Mouse (Mus musculus) myocyte (in vitro differentiated cells): ENCODE data around the gene Gpc5.

Source experiments
- CEBPB ChIP-seq: IDR thresholded peaks from 2 replicates; pipeline ENCODE4 v1.6.1; 2011; ENCODE audit warnings: mild to moderate bottlenecking, moderate library complexity; ENCODE audit not compliant: poor library complexity, insufficient read depth, severe bottlenecking
- E2F4 ChIP-seq: IDR thresholded peaks from one replicate; pipeline ENCODE4 v1.6.1; 2011; ENCODE audit warnings: mild to moderate bottlenecking, control low read depth, moderate library complexity; ENCODE audit not compliant: insufficient read depth
- MAX ChIP-seq: IDR thresholded peaks from one replicate; pipeline ENCODE4 v1.6.1; 2011; ENCODE audit warnings: low read depth, mild to moderate bottlenecking, control low read depth
- MYOD1 ChIP-seq, 3 experiments: IDR thresholded peaks; one replicate each; pipeline ENCODE4 v1.6.1; 2011; ENCODE audit warnings: control low read depth in 2 of 3, low read depth in 2 of 3, mild to moderate bottlenecking in 2 of 3, moderate library complexity in 1 of 3; ENCODE audit not compliant: insufficient read length in 2 of 3, control insufficient read depth in 1 of 3
- MYOG ChIP-seq, 3 experiments: IDR thresholded peaks; one replicate each; pipeline ENCODE4 v1.6.1; 2011; ENCODE audit warnings: control low read depth in 2 of 3, low read depth in 2 of 3, mild to moderate bottlenecking in 2 of 3; ENCODE audit not compliant: insufficient read length in 2 of 3, control insufficient read depth in 1 of 3, insufficient read depth in 1 of 3
- POLR2A ChIP-seq: IDR thresholded peaks from one replicate; pipeline ENCODE4 v1.6.1; 2011; ENCODE audit warnings: low read depth, mild to moderate bottlenecking, control low read depth, moderate library complexity; ENCODE audit not compliant: insufficient read length
- POLR2AphosphoS2 ChIP-seq: IDR thresholded peaks from one replicate; pipeline ENCODE4 v1.6.1; 2011; ENCODE audit warnings: low read depth, control low read depth; ENCODE audit not compliant: insufficient read length
- REST ChIP-seq: IDR thresholded peaks from one replicate; pipeline ENCODE4 v1.6.1; 2011; ENCODE audit warnings: mild to moderate bottlenecking, control low read depth, moderate library complexity; ENCODE audit not compliant: insufficient read depth, insufficient read length
- SRF ChIP-seq: IDR thresholded peaks from one replicate; pipeline ENCODE4 v1.6.1; 2011; ENCODE audit warnings: low read depth; ENCODE audit not compliant: control insufficient read depth, insufficient read length
- TCF12 ChIP-seq: IDR thresholded peaks from one replicate; pipeline ENCODE4 v1.6.1; 2011; ENCODE audit warnings: mild to moderate bottlenecking, control low read depth; ENCODE audit not compliant: poor library complexity, insufficient read depth, severe bottlenecking
- TCF3 ChIP-seq: IDR thresholded peaks from one replicate; pipeline ENCODE4 v1.6.1; 2011; ENCODE audit warnings: low read depth, control low read depth; ENCODE audit not compliant: insufficient read length
- USF1 ChIP-seq: IDR thresholded peaks from one replicate; pipeline ENCODE4 v1.6.1; 2011; ENCODE audit warnings: low read depth, mild to moderate bottlenecking, control low read depth, moderate library complexity

- no peak for TF ChIP-seq MAX
- TF ChIP-seq POLR2AphosphoS2: no peak
- TF ChIP-seq E2F4: no peak
- TF ChIP-seq POLR2A: no peak
- TF ChIP-seq TCF12: no peak
- TF ChIP-seq CEBPB: no peak
- TF ChIP-seq MYOG (IDR thresholded peaks at IDR 0.05; ENCODE audit: control insufficient read depth in 1 of 3, insufficient read depth in 1 of 3, insufficient read length in 2 of 3, low read depth in 2 of 3): no peak
- TF ChIP-seq USF1: no peak
- TF ChIP-seq MYOD1 (IDR thresholded peaks at IDR 0.05; ENCODE audit: control insufficient read depth in 1 of 3, insufficient read length in 2 of 3, low read depth in 2 of 3): no peak
- TF ChIP-seq REST: no peak
- no peak for TF ChIP-seq SRF
- TF ChIP-seq TCF3: no peak
These were observed 48.0 kb upstream of the Gpc5 start for GRCm38 (mm10) chr14:115044016-115044415.
